Mouse (Mus musculus) CD4-positive, CD25-positive, alpha-beta regulatory T cell, adult 4 months (primary cell): ENCODE measurements around the gene Tnfrsf13c. TPM values are rescaled to one million over a fixed set of nuclear protein-coding genes. Genes with fewer than 3 reads are reported as not detected.

Source experiments
- ATAC-seq: one replicate; pipeline ENCODE4 v1.8.0; 2017
- polyA plus RNA-seq, 2 experiments: library from polyadenylated mRNA; unstranded; fragments of 100-300 nt; shearing (Covaris generic); gene quantifications; one replicate each; pipeline ENCODE4 v1.2.1; 2017

Gene Tnfrsf13c
- polyA plus RNA-seq, 2 experiments from 2014 or later = 2.2 to 10.5 TPM

GRCm38 (mm10) chr15:82181131-82181530 is 43.0 kb downstream of the Tnfrsf13c start:
- ATAC-seq = no peak

GRCm38 (mm10) chr15:82177743-82178290 is 46.4 kb downstream of the Tnfrsf13c start:
- no peak for ATAC-seq

- ATAC-seq = no peak
These were observed 49.1 kb downstream of the Tnfrsf13c start for GRCm38 (mm10) chr15:82175091-82175490.

- ATAC-seq = no peak
These were observed 51.5 kb downstream of the Tnfrsf13c start for GRCm38 (mm10) chr15:82172648-82173047.

Other genes with a start within 250 kb of the Tnfrsf13c start
- gene 1700029P11Rik, start 243.8 kb downstream of the Tnfrsf13c start, polyA plus RNA-seq = not detected
- 10 to 100 TPM; 56.5 to 73.1 TPM for gene Xrcc6, start 236.5 kb downstream of the Tnfrsf13c start, polyA plus RNA-seq
- gene Desi1, start 190.5 kb downstream of the Tnfrsf13c start, polyA plus RNA-seq = 10 to 100 TPM in 1 of 2 experiments, 1 to 10 TPM in 1; 7.8 to 10.2 TPM
- 100 to 1,000 TPM; 175 to 178 TPM for gene Snu13, start 176.8 kb downstream of the Tnfrsf13c start, polyA plus RNA-seq
- gene 4930407I10Rik, start 165.2 kb downstream of the Tnfrsf13c start, polyA plus RNA-seq = not detected
- gene Mei1, start 154.4 kb downstream of the Tnfrsf13c start, polyA plus RNA-seq = not detected
- gene Ccdc134, start 96.4 kb downstream of the Tnfrsf13c start, polyA plus RNA-seq = 10 to 100 TPM; 18.5 to 26.0 TPM
- 10 to 100 TPM; 32.2 to 56.0 TPM for gene Srebf2, start 77.2 kb downstream of the Tnfrsf13c start, polyA plus RNA-seq
- not detected for gene Shisa8, start 11.6 kb downstream of the Tnfrsf13c start, polyA plus RNA-seq
- gene Cenpm, start 20.4 kb upstream of the Tnfrsf13c start, polyA plus RNA-seq = 10 to 100 TPM in 1 of 2 experiments, 1 to 10 TPM in 1; 6.7 to 18.5 TPM
- gene 1500009C09Rik, start 28.0 kb upstream of the Tnfrsf13c start, polyA plus RNA-seq = not detected
- gene Sept3, start 50.5 kb upstream of the Tnfrsf13c start, polyA plus RNA-seq = not detected
- gene Wbp2nl, start 74.6 kb upstream of the Tnfrsf13c start, polyA plus RNA-seq = not detected
- gene Naga, start 114.6 kb upstream of the Tnfrsf13c start, polyA plus RNA-seq = 10 to 100 TPM; 58.4 to 70.3 TPM
- gene Pheta2, start 114.6 kb upstream of the Tnfrsf13c start, polyA plus RNA-seq = 1 to 10 TPM; 3.4 to 5.0 TPM
- 10 to 100 TPM; 76.9 to 95.0 TPM for gene Smdt1, start 114.6 kb upstream of the Tnfrsf13c start, polyA plus RNA-seq
- 100 to 1,000 TPM; 433 to 535 TPM for gene Ndufa6, start 130.0 kb upstream of the Tnfrsf13c start, polyA plus RNA-seq
- 10 to 100 TPM; 10.7 to 12.5 TPM for gene Cyp2d22, start 155.9 kb upstream of the Tnfrsf13c start, polyA plus RNA-seq
- not detected for gene Cyp2d11, start 169.7 kb upstream of the Tnfrsf13c start, polyA plus RNA-seq
- gene Cyp2d10, start 182.8 kb upstream of the Tnfrsf13c start, polyA plus RNA-seq = not detected
- gene Cyp2d9, start 209.1 kb upstream of the Tnfrsf13c start, polyA plus RNA-seq = not detected